ENCODE assay signal across 17 mouse cellular contexts in the genomic region with DNA sequence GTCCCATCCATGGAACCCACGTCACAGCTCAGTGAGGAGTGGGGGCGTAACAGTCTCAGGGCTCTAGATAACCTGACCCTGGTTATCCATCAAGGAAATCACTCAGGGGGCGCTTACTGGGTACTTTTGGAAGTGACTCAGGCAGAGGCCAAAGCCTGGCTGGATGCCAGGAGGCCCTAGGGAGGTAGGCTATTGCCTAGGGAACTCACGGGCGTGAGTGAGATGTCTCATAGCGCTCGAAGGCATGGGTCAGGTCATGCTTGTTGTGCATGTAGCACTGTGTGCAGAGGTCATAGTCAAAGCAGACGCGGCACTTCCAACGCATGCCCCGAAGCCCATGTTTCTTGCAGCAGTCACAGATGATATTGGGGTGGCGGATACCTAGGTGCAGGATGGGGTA. TPM values are rescaled to one million over a fixed set of nuclear protein-coding genes. Genes with fewer than 3 reads are reported as not detected.
DNase-seq lines count a peak whose midpoint lies in the region; ATAC-seq and TF ChIP-seq lines count a peak whose summit lies in the region.
"Had no signal": no experiment of that assay in that cellular context is flagged by ENCODE, and none has a peak within 500 bp of the region (broad histone marks: within the 10 kb centered on the region; RNA-seq: fewer than 3 reads in every experiment).

No protein-coding gene starts in this region.

- no peak for TF ChIP-seq CTCF in gastrocnemius, adult 2 months (IDR thresholded peaks at IDR 0.05)
- no peak for TF ChIP-seq CTCF in intestine, postnatal 0 days (IDR thresholded peaks at IDR 0.05; ENCODE audit: low read depth)
- TF ChIP-seq CTCF in thymus, adult 2 months (IDR thresholded peaks at IDR 0.05; ENCODE audit: borderline replicate concordance, control insufficient read depth, extremely low read depth, insufficient read depth, low read length, poor library complexity): no peak

- H3K9me3 ChIP-seq in liver, embryonic 13.5 days (replicated peaks): no peaks in the 10 kb centered on the region
- no peaks in the 10 kb centered on the region for H3K9me3 ChIP-seq in liver, embryonic 11.5 days (ENCODE audit: control insufficient read depth, low read length)
- H3K9me3 ChIP-seq in intestine, postnatal 0 days (ENCODE audit: control insufficient read depth): no peaks in the 10 kb centered on the region
- no peaks in the 10 kb centered on the region for H3K9me3 ChIP-seq in hindbrain, embryonic 11.5 days (ENCODE audit: control insufficient read depth, low read length)

- peaks cover 6% of the 10 kb centered on the region for H3K27me3 ChIP-seq in liver, embryonic 13.5 days
- H3K27me3 ChIP-seq in liver, embryonic 11.5 days (replicated peaks; ENCODE audit: control insufficient read depth, insufficient read depth, low read length): peaks cover 5% of the 10 kb centered on the region; the same call in 1 of the 2 replicates
- H3K27me3 ChIP-seq in intestine, postnatal 0 days (replicated peaks; ENCODE audit: control insufficient read depth, insufficient read depth, low read length): no peaks in the 10 kb centered on the region
- H3K27me3 ChIP-seq in thymus, adult 2 months (ENCODE audit: control insufficient read depth, insufficient read depth, low read length): no peaks in the 10 kb centered on the region
- peaks cover 5% of the 10 kb centered on the region for H3K27me3 ChIP-seq in hindbrain, embryonic 11.5 days (ENCODE audit: control insufficient read depth, insufficient read depth, low read length)

- no peak overlapping the region for H3K27ac ChIP-seq in gastrocnemius, adult 2 months
- no peak overlapping the region for H3K27ac ChIP-seq in liver, embryonic 13.5 days
- no peak overlapping the region for H3K27ac ChIP-seq in liver, embryonic 11.5 days (ENCODE audit: low read depth, low read length)
- no peak overlapping the region for H3K27ac ChIP-seq in intestine, postnatal 0 days (ENCODE audit: low read depth, low read length)
- no peak overlapping the region for H3K27ac ChIP-seq in thymus, adult 2 months (ENCODE audit: control insufficient read depth, insufficient read depth, low read length)
- H3K27ac ChIP-seq in hindbrain, embryonic 11.5 days (ENCODE audit: low read depth, low read length): no peak overlapping the region

- H3K36me3 ChIP-seq in liver, embryonic 13.5 days: no peaks in the 10 kb centered on the region
- H3K36me3 ChIP-seq in liver, embryonic 11.5 days (ENCODE audit: control insufficient read depth, insufficient read depth, low read length): no peaks in the 10 kb centered on the region; the same call in 1 of the 2 replicates
- H3K36me3 ChIP-seq in intestine, postnatal 0 days (ENCODE audit: control insufficient read depth, insufficient read depth): peaks cover 58% of the 10 kb centered on the region; the same call in 1 of the 2 replicates
- no peaks in the 10 kb centered on the region for H3K36me3 ChIP-seq in thymus, adult 2 months (ENCODE audit: control insufficient read depth, insufficient read depth, low read length)
- no peaks in the 10 kb centered on the region for H3K36me3 ChIP-seq in hindbrain, embryonic 11.5 days (ENCODE audit: control insufficient read depth, insufficient read depth, low read length)

- intact Hi-C loops in gastrocnemius, adult 2 months (cut with DNase I): no loop called here

- TF ChIP-seq POLR2A in thymus, adult 2 months (IDR thresholded peaks at IDR 0.05; ENCODE audit: control insufficient read depth, extremely low read depth, insufficient read depth, low read length, poor library complexity): no peak

- H3K4me3 ChIP-seq in gastrocnemius, adult 2 months: no peak overlapping the region
- no peak overlapping the region for H3K4me3 ChIP-seq in liver, embryonic 13.5 days (replicated peaks)
- H3K4me3 ChIP-seq in liver, embryonic 11.5 days (ENCODE audit: low read depth, low read length): no peak overlapping the region
- H3K4me3 ChIP-seq in intestine, postnatal 0 days (ENCODE audit: low read depth, low read length): no peak overlapping the region
- no peak overlapping the region for H3K4me3 ChIP-seq in thymus, adult 2 months (ENCODE audit: control insufficient read depth, insufficient read depth, low read length)
- H3K4me3 ChIP-seq in hindbrain, embryonic 11.5 days (ENCODE audit: low read depth, low read length): no peak overlapping the region

- ATAC-seq in liver, embryonic 13.5 days (ENCODE audit: low read depth): 0 out of 2 replicates have a peak, but pooled peaks have one; percentile 9
- ATAC-seq in liver, embryonic 11.5 days (replicated peaks; ENCODE audit: low FRiP score): no peak
- peak; percentile 65 for ATAC-seq in intestine, postnatal 0 days
- ATAC-seq in hindbrain, embryonic 11.5 days (ENCODE audit: low FRiP score): no peak

- DNase-seq in gastrocnemius, adult 2 months: peak; percentile 31
- no peak for DNase-seq in gastrocnemius, postnatal 10 days
- DNase-seq in liver, embryonic 13.5 days: no peak
- DNase-seq in liver, embryonic 11.5 days (ENCODE audit: low spot score): no peak
- peak; percentile 84 for DNase-seq in MN1 (ENCODE audit: low spot score)
- no peak for DNase-seq in thymus, adult 2 months
- no peak for DNase-seq in hindbrain, embryonic 11.5 days (ENCODE audit: low spot score)
- DNase-seq: gastrocnemius, postnatal 36 days; spleen, adult 18-20 months; thymus, adult 18-20 months had no signal

- WGBS in liver, embryonic 13.5 days (ENCODE audit: insufficient replicate concordance): 80% methylated on average over 12 of the region's 12 CpGs
- 82% methylated on average over 12 of the region's 12 CpGs for WGBS in liver, embryonic 11.5 days
- WGBS in intestine, postnatal 0 days: 51% methylated on average over 12 of the region's 12 CpGs
- 95% methylated on average over 12 of the region's 12 CpGs for WGBS in thymus, adult 2 months
- WGBS in hindbrain, embryonic 11.5 days: 91% methylated on average over 12 of the region's 12 CpGs

- H3K4me2 ChIP-seq in liver, embryonic 13.5 days: no peak overlapping the region
- H3K4me2 ChIP-seq in liver, embryonic 11.5 days: no peak overlapping the region
- H3K4me2 ChIP-seq in intestine, postnatal 0 days (replicated peaks; ENCODE audit: low read depth): no peak overlapping the region
- no peak overlapping the region for H3K4me2 ChIP-seq in hindbrain, embryonic 11.5 days (replicated peaks; ENCODE audit: low read depth, low read length)

- no peak overlapping the region for H3K9ac ChIP-seq in liver, embryonic 13.5 days
- no peak overlapping the region for H3K9ac ChIP-seq in liver, embryonic 11.5 days (ENCODE audit: low read depth, low read length)
- no peak overlapping the region for H3K9ac ChIP-seq in intestine, postnatal 0 days (ENCODE audit: low read depth, low read length)
- no peak overlapping the region for H3K9ac ChIP-seq in hindbrain, embryonic 11.5 days (ENCODE audit: low read depth, low read length)

- peaks cover 4% of the 10 kb centered on the region; the same call in 1 of the 2 replicates for H3K4me1 ChIP-seq in liver, embryonic 13.5 days (replicated peaks)
- H3K4me1 ChIP-seq in liver, embryonic 11.5 days (replicated peaks; ENCODE audit: control insufficient read depth, insufficient read depth, low read length): no peaks in the 10 kb centered on the region
- H3K4me1 ChIP-seq in intestine, postnatal 0 days (replicated peaks; ENCODE audit: control insufficient read depth, insufficient read depth, low read length): no peaks in the 10 kb centered on the region
- no peaks in the 10 kb centered on the region for H3K4me1 ChIP-seq in thymus, adult 2 months (replicated peaks; ENCODE audit: control insufficient read depth, insufficient read depth, low read length)
- H3K4me1 ChIP-seq in hindbrain, embryonic 11.5 days (replicated peaks; ENCODE audit: control insufficient read depth, insufficient read depth, low read length): no peaks in the 10 kb centered on the region

RNA-seq across cellular contexts. Expression of a gene that starts 7.5 kb away (rescaled TPM):
- 1 to 10 TPM in 1 of 2 experiments, under 1 TPM in 1; 0.64 to 3.0 TPM for total RNA-seq in gastrocnemius, adult 2 months (2021)
- 10 to 100 TPM; 18.3 to 22.2 TPM for total RNA-seq in gastrocnemius, postnatal 10 days (2021)
- 4.9 and 6.0 TPM in 2 replicates for polyA plus RNA-seq in liver, embryonic 13.5 days (2015; fragmentation: Nextera tagmentation; extraction: Ambion mirVana)
- 13.6 and 13.7 TPM in 2 replicates for polyA plus RNA-seq in liver, embryonic 11.5 days (2014; fragmentation: Nextera tagmentation; extraction: Ambion mirVana)
- 31.3 and 37.0 TPM in 2 replicates for polyA plus RNA-seq in intestine, postnatal 0 days (2015; fragmentation: Nextera tagmentation; extraction: Ambion mirVana)
- polyA plus RNA-seq in thymus, adult 2 months (2012; rRNA removed): 17.0 and 17.8 TPM in 2 replicates
- 2.6 and 3.1 TPM in 2 replicates for polyA plus RNA-seq in hindbrain, embryonic 11.5 days (2014; fragmentation: Nextera tagmentation; extraction: Ambion mirVana)

RNA-seq across cellular contexts. Expression of a gene that starts 8.4 kb away (rescaled TPM):
- total RNA-seq in gastrocnemius, adult 2 months (2021): 10 to 100 TPM; 17.7 to 19.8 TPM
- total RNA-seq in gastrocnemius, postnatal 10 days (2021): 10 to 100 TPM; 13.2 to 16.8 TPM
- polyA plus RNA-seq in liver, embryonic 13.5 days (2015; fragmentation: Nextera tagmentation; extraction: Ambion mirVana): 3.2 and 3.7 TPM in 2 replicates
- 10.4 and 12.2 TPM in 2 replicates for polyA plus RNA-seq in liver, embryonic 11.5 days (2014; fragmentation: Nextera tagmentation; extraction: Ambion mirVana)
- polyA plus RNA-seq in intestine, postnatal 0 days (2015; fragmentation: Nextera tagmentation; extraction: Ambion mirVana): 8.2 and 10.5 TPM in 2 replicates
- polyA plus RNA-seq in thymus, adult 2 months (2012; rRNA removed): 91.2 and 99.7 TPM in 2 replicates
- 9.9 and 12.5 TPM in 2 replicates for polyA plus RNA-seq in hindbrain, embryonic 11.5 days (2014; fragmentation: Nextera tagmentation; extraction: Ambion mirVana)

RNA-seq across cellular contexts. Expression of a gene that starts 15.4 kb away (rescaled TPM):
- total RNA-seq in gastrocnemius, adult 2 months (2021): not detected
- not detected for total RNA-seq in gastrocnemius, postnatal 10 days (2021)
- not detected in 2 replicates for polyA plus RNA-seq in liver, embryonic 13.5 days (2015; fragmentation: Nextera tagmentation; extraction: Ambion mirVana)
- polyA plus RNA-seq in liver, embryonic 11.5 days (2014; fragmentation: Nextera tagmentation; extraction: Ambion mirVana): not detected in 2 replicates
- polyA plus RNA-seq in intestine, postnatal 0 days (2015; fragmentation: Nextera tagmentation; extraction: Ambion mirVana): not detected in 2 replicates
- polyA plus RNA-seq in thymus, adult 2 months (2012; rRNA removed): not detected in 2 replicates
- polyA plus RNA-seq in hindbrain, embryonic 11.5 days (2014; fragmentation: Nextera tagmentation; extraction: Ambion mirVana): not detected in 2 replicates
- total RNA-seq: gastrocnemius, postnatal 36 days; left cerebral cortex, adult 8-10 months; liver, adult 2 months; megakaryocyte, adult 5-6 weeks had no signal
- polyA plus RNA-seq: brain, embryonic 14.5 days; forebrain, embryonic 11.5 days; large intestine, adult 2 months; liver, adult 2 months had no signal

RNA-seq across cellular contexts. Expression of a gene that starts 33.5 kb away (rescaled TPM):
- total RNA-seq in gastrocnemius, adult 2 months (2021): 1 to 10 TPM; 1.0 to 1.5 TPM
- total RNA-seq in gastrocnemius, postnatal 10 days (2021): 1 to 10 TPM; 5.8 to 7.9 TPM
- polyA plus RNA-seq in liver, embryonic 13.5 days (2015; fragmentation: Nextera tagmentation; extraction: Ambion mirVana): 0.39 and 0.49 TPM in 2 replicates
- polyA plus RNA-seq in liver, embryonic 11.5 days (2014; fragmentation: Nextera tagmentation; extraction: Ambion mirVana): 0.86 and 1.4 TPM in 2 replicates
- 5.5 and 6.2 TPM in 2 replicates for polyA plus RNA-seq in intestine, postnatal 0 days (2015; fragmentation: Nextera tagmentation; extraction: Ambion mirVana)
- polyA plus RNA-seq in thymus, adult 2 months (2012; rRNA removed): 17.4 and 18.5 TPM in 2 replicates
- polyA plus RNA-seq in hindbrain, embryonic 11.5 days (2014; fragmentation: Nextera tagmentation; extraction: Ambion mirVana): 1.6 and 1.8 TPM in 2 replicates

RNA-seq across cellular contexts. Expression of a gene that starts 36.0 kb away (rescaled TPM):
- 10 to 100 TPM; 28.4 to 32.0 TPM for total RNA-seq in gastrocnemius, adult 2 months (2021)
- total RNA-seq in gastrocnemius, postnatal 10 days (2021): 10 to 100 TPM; 24.4 to 33.1 TPM
- polyA plus RNA-seq in liver, embryonic 13.5 days (2015; fragmentation: Nextera tagmentation; extraction: Ambion mirVana): 30.6 and 36.2 TPM in 2 replicates
- polyA plus RNA-seq in liver, embryonic 11.5 days (2014; fragmentation: Nextera tagmentation; extraction: Ambion mirVana): 57.9 and 64.9 TPM in 2 replicates
- 60.3 and 73.0 TPM in 2 replicates for polyA plus RNA-seq in intestine, postnatal 0 days (2015; fragmentation: Nextera tagmentation; extraction: Ambion mirVana)
- 34.4 and 42.1 TPM in 2 replicates for polyA plus RNA-seq in thymus, adult 2 months (2012; rRNA removed)
- 74.1 and 77.6 TPM in 2 replicates for polyA plus RNA-seq in hindbrain, embryonic 11.5 days (2014; fragmentation: Nextera tagmentation; extraction: Ambion mirVana)

Comparison
In these comparisons a context has a peak if more than half of its experiments do, and no peak if none do; other contexts are left out.
1. DNase-seq: peak in gastrocnemius, adult 2 months (single experiment) and MN1 (single experiment); none in gastrocnemius, postnatal 10 days (single experiment), liver, embryonic 13.5 days (single experiment), liver, embryonic 11.5 days (single experiment), thymus, adult 2 months (single experiment) and hindbrain, embryonic 11.5 days (single experiment).
2. ATAC-seq: peak in liver, embryonic 13.5 days (single experiment) and intestine, postnatal 0 days (single experiment); none in liver, embryonic 11.5 days (single experiment) and hindbrain, embryonic 11.5 days (single experiment).